Mouse (Mus musculus): ENCODE data around the gene Amd1.

Amd1 gene

GRCm38 (mm10) chr10:40256716-40257115 is 45.3 kb downstream of the Amd1 start:
- peak in 1 of 2 experiments; percentile 49 for DNase-seq (ENCODE audit: low spot score in 2 of 2)

- no peak for DNase-seq (ENCODE audit: low spot score in 2 of 2)
These were observed 51.0 kb downstream of the Amd1 start for GRCm38 (mm10) chr10:40250969-40251368.

- DNase-seq (ENCODE audit: low spot score in 2 of 2): peak in 1 of 2 experiments; percentile 26
These were observed 52.4 kb downstream of the Amd1 start for GRCm38 (mm10) chr10:40249625-40250024.

GRCm38 (mm10) chr10:40247166-40247716 is 54.7 kb downstream of the Amd1 start:
- DNase-seq (ENCODE audit: low spot score in 2 of 2): no peak

GRCm38 (mm10) chr10:40246374-40247165 is 55.4 kb downstream of the Amd1 start, which contains the start of gene Rpf2:
Rpf2 (minus strand) TSS chr10:40247036.
- peak; percentile 45 to 81 for DNase-seq (ENCODE audit: low spot score in 2 of 2)

GRCm38 (mm10) chr10:40237826-40238225 is 64.2 kb downstream of the Amd1 start:
- DNase-seq (ENCODE audit: low spot score in 2 of 2): no peak

Data from left cerebral cortex, adult 9 months (tissue).